Mouse (Mus musculus): ENCODE measurements around the gene Eps8l3. TPM values are rescaled to one million over a fixed set of nuclear protein-coding genes. Genes with fewer than 3 reads are reported as not detected.
A peak's percentile ranks its signal among the peaks of the same experiment; 100 is the strongest.

Gene Eps8l3
- polyA plus RNA-seq, 1 experiment = not detected

DNA sequence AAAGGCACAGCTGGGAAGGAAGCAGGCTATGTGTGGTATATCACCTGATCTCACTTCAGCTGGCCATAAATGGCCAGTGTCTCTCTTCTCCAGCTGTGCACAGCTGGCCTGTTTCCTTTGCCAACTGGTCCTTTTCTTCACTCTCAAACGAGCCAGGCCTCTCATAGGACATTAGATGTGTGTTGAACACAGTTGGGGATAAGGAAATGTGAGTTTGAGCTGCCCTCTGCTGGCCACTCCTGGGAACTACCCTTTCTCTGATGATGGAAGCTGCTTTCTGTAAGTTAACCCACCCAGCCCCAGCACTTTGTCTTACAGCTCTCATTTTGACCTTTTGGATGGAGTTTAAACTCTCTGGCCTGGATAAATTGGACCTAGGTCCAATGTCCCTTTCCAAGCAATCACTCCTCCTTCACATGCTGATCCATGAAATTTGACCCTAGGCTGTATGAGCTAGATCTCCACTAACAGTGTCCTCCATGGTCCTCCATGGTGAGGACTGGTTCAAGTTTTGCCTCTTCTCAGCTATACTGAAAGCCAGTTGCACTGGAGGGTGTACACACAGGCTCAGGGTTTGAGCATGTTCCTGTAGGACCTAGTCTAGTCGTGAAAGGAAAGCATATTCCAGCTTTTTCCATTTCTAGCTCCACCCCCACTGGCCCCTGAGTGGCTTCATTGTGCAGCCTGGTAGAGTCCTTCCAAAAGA, 13.0 kb upstream of the Eps8l3 start:
- WGBS = 2% methylated on average over 2 of the region's 2 CpGs
- TF ChIP-seq CTCF (IDR thresholded peaks at IDR 0.05; ENCODE audit: insufficient read depth, low read length) (peak; percentile 78), POLR2A (IDR thresholded peaks at IDR 0.05; ENCODE audit: borderline replicate concordance, extremely low read depth, low read depth, low read length) (no peak)
- DNase-seq = peak; percentile 87
- H3K4me3 ChIP-seq (replicated peaks; ENCODE audit: extremely low read depth, low read depth, low read length) = no peak overlapping the region
- peaks cover 10% of the 10 kb centered on the region for H3K4me1 ChIP-seq (ENCODE audit: control insufficient read depth, insufficient read depth, low read length)

DNA sequence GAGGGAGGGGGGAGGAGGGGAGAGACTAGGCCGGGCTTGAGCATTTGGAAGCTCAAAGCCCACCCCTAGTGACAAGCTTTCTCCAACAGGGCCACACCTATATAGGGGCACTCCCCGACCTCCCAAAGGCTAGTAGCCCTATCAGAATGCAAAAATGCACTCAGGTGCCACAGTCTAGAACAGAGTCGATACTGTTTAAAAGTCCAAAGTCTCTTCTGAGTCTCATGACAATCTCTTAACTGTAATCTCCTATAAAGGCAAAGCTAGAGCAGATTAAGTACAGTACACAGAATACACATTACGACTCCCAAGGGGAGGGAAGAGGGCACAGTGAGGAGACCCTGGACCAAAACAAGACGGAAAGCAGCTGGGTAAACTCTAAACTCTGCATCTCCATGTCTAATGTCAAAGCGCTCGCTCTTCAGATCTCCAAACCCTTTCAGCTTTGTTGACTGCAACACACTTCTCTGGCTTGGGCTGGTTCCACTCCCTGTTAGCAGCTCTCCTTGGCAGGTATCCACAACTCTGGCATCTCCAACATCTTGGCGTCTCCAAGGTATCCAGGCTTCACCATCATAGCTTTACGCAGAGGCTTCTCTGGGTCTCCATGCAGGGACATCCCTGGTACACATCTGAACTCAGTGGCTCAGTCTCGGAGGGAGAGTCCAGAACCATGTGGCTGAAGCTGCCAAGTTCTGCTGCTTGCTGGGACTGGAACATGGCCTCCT, 11.5 kb upstream of the Eps8l3 start:
- no peak for TF ChIP-seq POLR2A (IDR thresholded peaks at IDR 0.05; ENCODE audit: borderline replicate concordance, extremely low read depth, low read depth, low read length)
- no peak for TF ChIP-seq CTCF (IDR thresholded peaks at IDR 0.05; ENCODE audit: insufficient read depth, low read length)
- no peak for DNase-seq
- 63% methylated on average over 10 of the region's 10 CpGs for WGBS
- Histone ChIP-seq H3K4me3 (replicated peaks; ENCODE audit: extremely low read depth, low read depth, low read length) (no peak overlapping the region), H3K4me1 (ENCODE audit: control insufficient read depth, insufficient read depth, low read length) (peaks cover 10% of the 10 kb centered on the region)

DNA sequence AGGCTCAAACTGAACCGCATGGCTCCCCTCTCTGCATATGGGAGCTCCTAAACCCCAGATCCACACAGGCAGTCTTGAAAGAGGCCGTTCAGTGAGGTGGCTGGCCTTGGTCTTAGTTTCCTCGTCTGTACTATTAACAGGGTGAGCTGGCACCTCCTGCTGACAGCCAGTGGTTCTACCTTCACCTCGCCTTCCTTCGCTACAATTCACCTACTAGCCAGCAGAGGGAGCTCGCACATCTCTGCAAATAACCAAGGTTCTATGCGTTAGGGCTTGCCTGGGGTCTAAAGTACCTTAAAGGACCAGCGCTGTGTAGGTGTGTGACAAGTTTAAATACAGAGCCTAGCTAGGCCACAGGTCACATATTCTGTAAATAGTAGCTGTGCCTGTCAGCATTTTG, 9.9 kb upstream of the Eps8l3 start:
- 3% methylated on average over 8 of the region's 8 CpGs for WGBS
- TF ChIP-seq CTCF (IDR thresholded peaks at IDR 0.05; ENCODE audit: insufficient read depth, low read length) (peak; percentile 99), POLR2A (IDR thresholded peaks at IDR 0.05; ENCODE audit: borderline replicate concordance, extremely low read depth, low read depth, low read length) (no peak)
- peak; percentile 76 for DNase-seq

DNA sequence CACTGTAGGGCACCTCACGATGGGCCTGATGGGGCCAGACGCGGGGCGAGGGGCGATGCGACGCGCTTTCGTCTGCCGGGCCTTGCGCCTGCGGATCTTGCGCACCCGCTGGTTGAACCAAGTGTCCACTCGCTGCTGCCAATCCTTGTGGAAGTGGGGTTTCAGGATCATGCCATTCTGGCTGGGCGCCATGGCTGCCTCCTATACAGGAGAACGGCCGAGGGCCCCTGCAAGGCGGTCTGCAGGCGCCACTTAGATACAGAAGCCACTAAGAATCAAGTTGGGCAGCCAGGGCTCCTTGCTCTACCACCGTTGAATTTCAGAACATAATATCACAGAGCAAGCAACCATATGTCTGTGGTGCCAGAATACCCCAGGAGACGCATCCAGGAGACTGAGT, 8.6 kb upstream of the Eps8l3 start:
- WGBS = 93% methylated on average over 22 of the region's 22 CpGs
- Histone ChIP-seq H3K4me3 (replicated peaks; ENCODE audit: extremely low read depth, low read depth, low read length) (no peak overlapping the region), H3K4me1 (ENCODE audit: control insufficient read depth, insufficient read depth, low read length) (peaks cover 2% of the 10 kb centered on the region; the same call in 1 of the 2 replicates)
- DNase-seq = no peak
- TF ChIP-seq CTCF (IDR thresholded peaks at IDR 0.05; ENCODE audit: insufficient read depth, low read length) = no peak
- TF ChIP-seq POLR2A (IDR thresholded peaks at IDR 0.05; ENCODE audit: borderline replicate concordance, extremely low read depth, low read depth, low read length) = no peak

More for the DNA sequence above, 9.9 kb upstream of the Eps8l3 start:
- Histone ChIP-seq H3K4me1 (ENCODE audit: control insufficient read depth, insufficient read depth, low read length) (peaks cover 8% of the 10 kb centered on the region), H3K4me3 (replicated peaks; ENCODE audit: extremely low read depth, low read depth, low read length) (no peak overlapping the region)

DNA sequence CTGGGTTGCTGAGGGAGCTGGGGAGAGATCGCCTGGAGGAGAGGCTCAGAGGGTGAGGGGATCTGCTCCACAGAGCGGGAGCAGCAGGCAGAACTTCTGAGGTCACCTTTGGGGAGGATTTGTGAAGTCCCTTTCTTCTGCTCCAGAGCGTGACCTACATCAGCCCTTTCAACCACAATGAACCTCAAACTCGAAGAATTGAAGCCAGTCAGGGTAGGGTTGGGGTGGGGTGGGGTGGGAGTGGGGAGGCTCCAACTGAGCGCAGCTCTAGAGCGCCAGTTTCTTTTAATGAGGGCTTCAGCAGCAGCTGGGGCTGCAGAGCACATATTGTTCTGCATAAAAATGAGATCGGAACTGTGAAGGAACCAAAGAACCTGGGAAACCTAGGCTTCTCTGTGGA, 7.9 kb upstream of the Eps8l3 start:
- Histone ChIP-seq H3K4me1 (ENCODE audit: control insufficient read depth, insufficient read depth, low read length) (no peaks in the 10 kb centered on the region), H3K4me3 (replicated peaks; ENCODE audit: extremely low read depth, low read depth, low read length) (no peak overlapping the region)
- 75% methylated on average over 7 of the region's 7 CpGs for WGBS
- TF ChIP-seq CTCF (IDR thresholded peaks at IDR 0.05; ENCODE audit: insufficient read depth, low read length) = no peak
- TF ChIP-seq POLR2A (IDR thresholded peaks at IDR 0.05; ENCODE audit: borderline replicate concordance, extremely low read depth, low read depth, low read length) = no peak
- no peak for DNase-seq

DNA sequence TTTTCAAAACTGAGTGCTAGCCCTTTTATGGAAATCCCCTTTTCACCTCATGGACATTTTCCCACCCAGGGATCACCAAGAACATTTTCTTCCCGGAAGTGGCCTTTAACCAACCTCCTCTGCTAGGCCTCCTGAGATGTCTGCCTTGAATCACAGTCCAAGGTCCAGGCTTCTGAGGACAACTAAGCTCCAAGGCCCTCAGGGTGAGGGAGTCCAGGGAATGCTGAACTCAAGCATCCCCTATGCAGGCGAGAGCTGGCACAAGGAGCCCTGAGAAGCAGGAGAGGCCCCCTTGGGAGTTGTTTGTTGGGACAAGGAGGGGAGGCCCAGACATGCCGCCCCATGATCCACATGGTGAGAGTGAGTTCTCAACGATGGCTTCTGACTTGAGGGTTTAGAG, 7.1 kb upstream of the Eps8l3 start:
- 70% methylated on average over 4 of the region's 4 CpGs for WGBS
- no peak overlapping the region for H3K4me3 ChIP-seq (replicated peaks; ENCODE audit: extremely low read depth, low read depth, low read length)
- TF ChIP-seq POLR2A (IDR thresholded peaks at IDR 0.05; ENCODE audit: borderline replicate concordance, extremely low read depth, low read depth, low read length) (no peak), CTCF (IDR thresholded peaks at IDR 0.05; ENCODE audit: insufficient read depth, low read length) (no peak)
- DNase-seq = no peak
- no peaks in the 10 kb centered on the region for H3K4me1 ChIP-seq (ENCODE audit: control insufficient read depth, insufficient read depth, low read length)

DNA sequence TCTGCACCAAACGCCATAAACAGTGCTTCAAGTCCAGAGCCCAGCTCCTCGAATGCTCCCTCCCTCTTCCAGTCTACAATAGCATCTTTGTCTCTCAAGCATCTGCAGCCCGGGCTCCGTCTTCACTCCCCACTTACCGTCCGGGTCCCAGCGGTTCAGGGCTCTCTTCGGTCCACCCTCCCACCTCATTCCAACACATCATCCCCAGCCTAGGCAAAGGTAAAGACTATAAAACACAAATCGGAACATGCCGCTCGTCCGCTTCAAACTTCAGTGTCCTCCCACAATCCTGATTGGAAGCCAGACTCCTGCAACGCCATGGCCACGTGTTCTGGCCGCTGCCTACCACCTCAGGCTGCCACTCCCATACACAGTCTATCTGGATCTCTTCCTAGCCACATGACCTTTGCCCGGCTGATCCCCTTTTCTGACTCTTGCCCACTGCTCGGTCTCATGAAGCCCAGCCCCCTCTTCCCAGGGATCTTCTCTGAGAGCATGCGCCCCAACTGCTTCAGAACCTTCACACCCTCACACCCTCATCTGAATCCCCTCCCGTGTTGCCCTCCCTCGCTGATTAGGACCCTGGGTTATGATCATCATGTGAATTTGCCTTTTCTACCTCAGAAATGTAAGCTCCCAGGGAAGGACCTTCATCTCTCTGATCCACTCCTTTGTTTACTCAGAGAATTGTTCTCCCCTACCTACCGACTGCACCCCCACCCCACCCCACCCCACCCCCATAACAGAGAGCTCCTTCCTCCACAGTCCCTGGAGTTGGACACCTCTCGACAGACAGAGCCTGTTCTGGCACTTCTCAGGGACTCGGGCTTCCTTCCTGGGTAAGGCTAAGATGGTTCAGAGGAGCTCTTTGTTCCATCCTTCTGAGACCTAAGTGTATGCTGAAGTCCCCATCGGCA, 3.4 kb upstream of the Eps8l3 start:
- Histone ChIP-seq H3K4me1 (ENCODE audit: control insufficient read depth, insufficient read depth, low read length) (no peaks in the 10 kb centered on the region), H3K4me3 (replicated peaks; ENCODE audit: extremely low read depth, low read depth, low read length) (no peak overlapping the region)
- 66% methylated on average over 24 of the region's 24 CpGs for WGBS
- no peak for TF ChIP-seq POLR2A (IDR thresholded peaks at IDR 0.05; ENCODE audit: borderline replicate concordance, extremely low read depth, low read depth, low read length)
- no peak for TF ChIP-seq CTCF (IDR thresholded peaks at IDR 0.05; ENCODE audit: insufficient read depth, low read length)
- no peak for DNase-seq

DNA sequence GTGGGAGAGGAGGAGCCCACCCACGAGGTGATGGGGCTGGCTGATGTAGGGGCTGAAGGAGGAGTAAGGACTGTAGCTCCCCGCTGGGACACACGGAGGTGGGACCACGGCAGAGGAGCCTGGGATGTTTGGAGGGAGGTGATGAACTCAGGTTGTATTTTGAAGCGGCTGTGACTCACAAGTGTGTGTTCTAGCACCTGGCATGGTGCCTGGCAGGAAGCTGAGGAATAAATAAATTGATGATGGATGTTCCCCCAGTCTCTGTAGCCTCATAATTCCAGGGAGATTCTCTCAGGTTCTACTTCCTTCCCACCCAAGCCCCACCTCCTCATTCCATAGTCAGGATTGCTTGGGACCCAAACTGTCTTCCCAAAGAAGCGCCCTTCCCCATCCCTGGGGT, 1.8 kb upstream of the Eps8l3 start:
- TF ChIP-seq POLR2A (IDR thresholded peaks at IDR 0.05; ENCODE audit: borderline replicate concordance, extremely low read depth, low read depth, low read length) = no peak
- TF ChIP-seq CTCF (IDR thresholded peaks at IDR 0.05; ENCODE audit: insufficient read depth, low read length) = no peak
- DNase-seq = no peak
- Histone ChIP-seq H3K4me1 (ENCODE audit: control insufficient read depth, insufficient read depth, low read length) (no peaks in the 10 kb centered on the region), H3K4me3 (replicated peaks; ENCODE audit: extremely low read depth, low read depth, low read length) (no peak overlapping the region)
- WGBS = 47% methylated on average over 6 of the region's 6 CpGs
